Mouse (Mus musculus): ENCODE results near the gene Fxyd1. TPM values are rescaled to one million over a fixed set of nuclear protein-coding genes. Genes with fewer than 3 reads are reported as not detected.

Gene Fxyd1
- polyA plus RNA-seq, 1 experiment: 10.3 TPM

DNA sequence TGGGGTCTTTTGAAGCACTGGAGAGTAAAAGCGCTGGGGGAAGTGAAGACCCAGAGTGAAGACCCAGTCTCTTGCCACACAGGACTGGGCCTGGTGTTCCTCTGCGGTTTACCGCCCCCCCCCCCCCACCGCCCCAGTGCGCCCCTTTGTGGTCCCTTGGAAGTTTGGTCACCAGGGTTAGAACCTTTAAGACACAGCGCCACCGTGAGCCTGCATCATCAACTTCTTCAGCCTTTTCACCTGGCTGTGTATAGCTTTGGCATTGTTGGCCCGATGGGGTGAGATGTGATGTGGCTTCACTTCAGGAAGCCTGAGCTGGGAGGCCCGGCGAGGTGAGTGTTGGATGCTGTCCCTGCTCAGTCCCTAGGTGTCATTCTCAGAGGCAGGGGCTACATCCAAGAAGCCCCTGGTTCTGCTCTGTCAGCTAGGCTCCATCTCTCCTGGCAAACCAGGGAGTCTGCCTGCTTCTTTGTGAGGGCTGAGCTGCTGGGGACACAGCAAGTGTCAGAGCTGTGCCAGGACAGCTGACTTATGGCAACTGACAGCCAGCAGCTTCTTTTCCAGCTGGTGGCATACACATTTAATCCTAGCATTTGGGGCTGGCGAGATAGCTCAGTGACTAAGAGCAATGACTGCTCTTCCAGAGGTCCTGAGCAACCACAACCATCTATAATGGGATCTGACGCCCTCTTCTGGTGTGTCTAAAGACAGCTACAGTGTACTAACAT, 37.9 kb upstream of the Fxyd1 start:
- no peak for TF ChIP-seq POLR2A (IDR thresholded peaks at IDR 0.05; ENCODE audit: low read depth, low read length)
- TF ChIP-seq CTCF (IDR thresholded peaks at IDR 0.05; ENCODE audit: borderline replicate concordance, insufficient read depth, low read length): no peak
- H3K27ac ChIP-seq (ENCODE audit: insufficient read depth, low read length): no peak overlapping the region
- no peaks in the 10 kb centered on the region for H3K4me1 ChIP-seq (ENCODE audit: control insufficient read depth, insufficient read depth, low read length)
- no peak overlapping the region for H3K4me3 ChIP-seq (ENCODE audit: insufficient read depth, low read length)

DNA sequence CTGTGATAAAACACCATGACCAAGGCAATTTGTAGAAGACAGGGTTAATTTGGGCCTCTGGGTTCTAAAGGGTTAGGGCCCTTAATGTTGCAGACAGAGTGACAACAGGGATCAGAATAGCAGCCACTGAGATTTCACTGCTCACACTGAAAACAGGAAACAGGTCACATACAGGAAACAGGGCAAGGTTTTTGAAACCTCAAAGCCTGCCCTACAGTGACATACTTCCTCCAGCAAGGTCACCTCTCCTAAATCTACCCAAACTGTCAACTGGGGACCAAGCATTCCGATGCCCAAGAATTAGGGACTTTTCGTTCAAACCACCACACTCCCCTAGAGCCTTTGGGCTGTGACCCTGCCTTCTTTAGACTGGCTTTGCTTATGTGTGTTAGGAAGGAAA, 32.7 kb upstream of the Fxyd1 start:
- Histone ChIP-seq H3K4me1 (ENCODE audit: control insufficient read depth, insufficient read depth, low read length) (no peaks in the 10 kb centered on the region), H3K27ac (ENCODE audit: insufficient read depth, low read length) (no peak overlapping the region), H3K4me3 (ENCODE audit: insufficient read depth, low read length) (no peak overlapping the region)
- no peak for TF ChIP-seq POLR2A (IDR thresholded peaks at IDR 0.05; ENCODE audit: low read depth, low read length)
- no peak for TF ChIP-seq CTCF (IDR thresholded peaks at IDR 0.05; ENCODE audit: borderline replicate concordance, insufficient read depth, low read length)

DNA sequence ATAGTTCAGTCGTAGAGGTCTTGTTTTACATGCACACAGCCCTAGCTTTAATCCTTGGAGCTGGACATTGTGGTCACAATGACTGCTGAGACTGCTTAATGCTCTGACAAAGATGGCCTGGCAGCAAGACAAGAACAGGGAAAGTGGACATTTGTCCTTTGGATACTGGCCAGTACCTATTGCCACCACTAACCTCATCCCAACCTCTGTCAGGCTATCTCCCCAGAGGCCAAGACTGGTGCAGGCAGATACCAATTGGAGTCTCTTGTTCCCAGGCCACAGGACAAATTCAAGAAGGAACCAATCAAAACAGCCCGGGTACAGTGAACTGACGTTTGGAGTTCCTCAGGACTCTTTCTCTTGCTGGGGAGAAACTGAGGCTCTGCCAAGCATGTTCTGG, 31.2 kb upstream of the Fxyd1 start:
- TF ChIP-seq CTCF (IDR thresholded peaks at IDR 0.05; ENCODE audit: borderline replicate concordance, insufficient read depth, low read length): no peak
- Histone ChIP-seq H3K4me3 (ENCODE audit: insufficient read depth, low read length) (no peak overlapping the region), H3K27ac (ENCODE audit: insufficient read depth, low read length) (no peak overlapping the region), H3K4me1 (ENCODE audit: control insufficient read depth, insufficient read depth, low read length) (no peaks in the 10 kb centered on the region)

DNA sequence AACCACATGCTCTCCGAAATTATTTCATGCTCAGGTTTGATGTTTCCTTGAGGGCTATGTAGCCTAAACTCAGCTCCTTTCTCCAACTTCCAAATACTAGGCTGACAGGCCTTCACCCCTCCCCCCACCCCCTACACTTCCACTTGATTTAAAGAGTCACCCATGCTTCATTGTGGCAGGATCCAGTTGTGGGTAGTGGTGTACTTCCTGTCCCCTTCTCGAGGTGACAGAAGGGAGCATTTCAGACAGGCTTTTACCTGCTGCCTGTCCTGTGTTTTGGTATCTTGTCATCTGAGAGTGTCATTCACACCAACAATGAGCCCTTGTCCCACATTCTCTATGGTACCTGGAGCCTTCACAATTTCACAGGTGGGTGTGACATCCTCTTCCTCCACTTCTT, 30.3 kb upstream of the Fxyd1 start:
- no peak overlapping the region for H3K27ac ChIP-seq (ENCODE audit: insufficient read depth, low read length)
- no peak for TF ChIP-seq POLR2A (IDR thresholded peaks at IDR 0.05; ENCODE audit: low read depth, low read length)
- TF ChIP-seq CTCF (IDR thresholded peaks at IDR 0.05; ENCODE audit: borderline replicate concordance, insufficient read depth, low read length): no peak
- H3K4me1 ChIP-seq (ENCODE audit: control insufficient read depth, insufficient read depth, low read length): no peaks in the 10 kb centered on the region
- no peak overlapping the region for H3K4me3 ChIP-seq (ENCODE audit: insufficient read depth, low read length)

DNA sequence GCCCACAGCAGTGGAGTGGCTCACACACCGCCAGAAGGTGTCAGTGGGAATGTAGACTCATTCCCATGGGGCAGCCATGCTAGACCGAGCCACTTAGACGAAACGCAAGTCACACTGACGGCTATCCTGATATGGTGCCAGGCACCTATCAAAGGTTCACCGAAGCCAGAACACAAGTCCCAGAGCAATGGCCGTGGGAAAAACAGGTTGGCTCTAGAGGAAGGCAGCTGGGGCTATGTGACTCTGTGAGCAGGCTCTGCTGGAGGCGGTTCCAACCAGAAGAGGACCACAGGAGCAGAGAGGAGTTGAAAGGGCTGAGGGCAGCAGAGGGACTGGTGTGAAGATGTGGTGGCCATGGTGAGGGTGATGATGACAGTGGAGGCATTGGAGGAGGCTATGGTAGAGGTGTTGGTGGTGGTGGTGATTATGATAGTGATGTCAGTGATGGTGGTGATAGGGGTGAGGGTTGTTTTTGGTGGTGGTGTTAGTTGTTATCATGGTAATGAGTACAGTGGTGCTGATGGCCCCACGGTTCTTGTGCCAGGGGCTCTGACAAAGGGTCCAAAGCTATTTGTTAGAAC, 29.3 kb upstream of the Fxyd1 start:
- Histone ChIP-seq H3K27ac (ENCODE audit: insufficient read depth, low read length) (no peak overlapping the region), H3K4me3 (ENCODE audit: insufficient read depth, low read length) (no peak overlapping the region), H3K4me1 (ENCODE audit: control insufficient read depth, insufficient read depth, low read length) (no peaks in the 10 kb centered on the region)
- TF ChIP-seq CTCF (IDR thresholded peaks at IDR 0.05; ENCODE audit: borderline replicate concordance, insufficient read depth, low read length) (no peak), POLR2A (IDR thresholded peaks at IDR 0.05; ENCODE audit: low read depth, low read length) (no peak)

DNA sequence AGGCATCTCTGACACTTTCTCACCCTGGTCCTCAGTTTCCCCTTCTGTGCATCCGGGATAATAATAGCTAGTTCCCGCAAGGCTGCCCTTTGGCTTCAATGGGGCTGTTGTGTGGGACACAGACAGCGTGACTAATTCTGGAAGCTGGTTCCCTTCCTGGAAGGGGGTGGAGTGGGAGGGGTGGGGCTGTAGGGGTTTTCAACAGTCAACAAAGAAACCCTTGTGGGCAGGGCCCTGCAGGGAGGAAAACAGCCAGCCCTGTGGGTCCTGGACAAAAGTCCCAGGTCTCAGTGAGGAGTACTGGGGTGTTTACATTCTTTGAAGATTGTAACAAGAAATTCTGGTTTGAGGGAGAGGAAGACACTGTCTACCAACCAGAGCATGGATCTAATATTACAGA, 28.2 kb upstream of the Fxyd1 start:
- Histone ChIP-seq H3K4me1 (ENCODE audit: control insufficient read depth, insufficient read depth, low read length) (no peaks in the 10 kb centered on the region), H3K4me3 (ENCODE audit: insufficient read depth, low read length) (no peak overlapping the region), H3K27ac (ENCODE audit: insufficient read depth, low read length) (no peak overlapping the region)
- TF ChIP-seq POLR2A (IDR thresholded peaks at IDR 0.05; ENCODE audit: low read depth, low read length) (no peak), CTCF (IDR thresholded peaks at IDR 0.05; ENCODE audit: borderline replicate concordance, insufficient read depth, low read length) (no peak)

DNA sequence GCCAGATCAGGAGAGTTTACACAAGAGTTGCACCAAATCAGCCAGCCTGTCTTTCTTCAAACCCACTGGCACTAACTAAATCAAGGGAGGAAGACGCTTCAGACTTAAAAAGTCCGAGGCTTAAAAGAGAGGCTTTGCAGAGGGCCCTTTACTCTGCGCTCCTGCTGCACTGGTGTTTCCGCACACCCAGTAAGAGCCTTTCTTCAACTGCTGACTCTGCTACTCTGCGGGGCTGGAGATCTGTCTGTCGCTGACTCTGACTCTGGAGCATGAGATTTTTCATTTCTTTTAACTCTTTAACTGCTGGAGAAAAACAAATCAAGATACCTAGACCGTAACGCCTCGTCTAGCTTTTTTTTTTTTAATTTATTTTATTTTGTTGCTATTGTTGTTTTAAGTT, 27.1 kb upstream of the Fxyd1 start:
- Histone ChIP-seq H3K27ac (ENCODE audit: insufficient read depth, low read length) (no peak overlapping the region), H3K4me1 (ENCODE audit: control insufficient read depth, insufficient read depth, low read length) (no peaks in the 10 kb centered on the region), H3K4me3 (ENCODE audit: insufficient read depth, low read length) (no peak overlapping the region)
- TF ChIP-seq CTCF (IDR thresholded peaks at IDR 0.05; ENCODE audit: borderline replicate concordance, insufficient read depth, low read length) (no peak), POLR2A (IDR thresholded peaks at IDR 0.05; ENCODE audit: low read depth, low read length) (no peak)

DNA sequence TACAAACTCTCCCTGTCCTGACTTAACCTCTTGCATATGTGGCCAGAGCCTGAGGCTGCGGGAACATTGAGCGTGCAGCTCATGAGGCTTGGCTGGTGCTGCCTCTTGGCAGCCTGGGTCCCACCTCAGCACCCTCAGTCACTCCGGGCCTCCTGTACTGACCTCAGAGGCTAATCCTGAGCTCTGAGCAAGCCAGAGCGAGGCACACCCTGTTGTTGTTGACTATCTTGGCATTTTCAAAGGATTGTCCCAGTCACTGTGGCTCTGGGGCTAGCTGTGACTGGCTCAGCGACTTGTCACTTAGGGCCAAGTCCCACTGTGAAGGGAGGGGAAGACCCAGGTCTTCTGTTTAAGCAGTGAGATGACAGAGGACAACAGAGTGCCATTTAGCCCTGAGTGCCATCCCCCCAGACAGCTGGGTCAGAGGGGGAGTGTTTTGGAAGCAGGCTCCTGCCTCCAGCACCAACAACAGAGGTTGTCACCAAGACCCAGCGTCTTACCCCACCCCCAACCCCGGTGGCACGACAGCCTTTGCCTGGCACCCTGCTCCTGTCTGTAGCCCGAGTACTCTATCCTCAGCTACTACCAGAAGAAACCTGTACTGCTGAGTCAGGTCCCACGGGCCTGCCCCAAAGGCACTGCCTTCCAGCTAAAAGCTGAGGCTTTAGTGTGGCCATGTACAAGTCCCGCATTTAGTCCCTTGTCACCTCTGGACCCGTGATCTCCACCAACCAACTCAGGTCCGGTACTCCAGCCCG, 26.0 kb upstream of the Fxyd1 start:
- no peaks in the 10 kb centered on the region for H3K4me1 ChIP-seq (ENCODE audit: control insufficient read depth, insufficient read depth, low read length)
- no peak overlapping the region for H3K27ac ChIP-seq (ENCODE audit: insufficient read depth, low read length)
- TF ChIP-seq CTCF (IDR thresholded peaks at IDR 0.05; ENCODE audit: borderline replicate concordance, insufficient read depth, low read length) (no peak), POLR2A (IDR thresholded peaks at IDR 0.05; ENCODE audit: low read depth, low read length) (no peak)
- no peak overlapping the region for H3K4me3 ChIP-seq (ENCODE audit: insufficient read depth, low read length)

DNA sequence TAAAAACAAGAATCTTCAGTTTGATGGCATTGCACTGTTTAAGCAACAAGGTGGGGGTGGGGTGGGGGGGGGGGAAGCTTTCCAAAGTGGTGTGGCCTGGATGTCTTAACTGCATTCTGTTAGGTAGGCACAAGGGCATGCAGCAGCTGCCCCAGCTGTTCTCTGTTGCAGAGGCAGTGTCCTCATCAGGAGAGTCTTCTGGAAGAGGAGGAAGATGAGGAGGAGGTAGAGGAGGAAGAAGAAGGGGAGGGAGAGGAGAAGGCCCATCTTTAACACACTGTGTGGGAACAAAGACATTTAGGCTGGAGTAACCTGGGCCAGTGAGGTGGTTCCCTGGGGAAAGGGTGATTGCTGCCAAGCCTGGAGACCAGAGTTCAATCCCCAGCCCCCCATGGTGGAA, 25.1 kb upstream of the Fxyd1 start:
- TF ChIP-seq POLR2A (IDR thresholded peaks at IDR 0.05; ENCODE audit: low read depth, low read length) (no peak), CTCF (IDR thresholded peaks at IDR 0.05; ENCODE audit: borderline replicate concordance, insufficient read depth, low read length) (no peak)
- Histone ChIP-seq H3K4me3 (ENCODE audit: insufficient read depth, low read length) (no peak overlapping the region), H3K27ac (ENCODE audit: insufficient read depth, low read length) (no peak overlapping the region), H3K4me1 (ENCODE audit: control insufficient read depth, insufficient read depth, low read length) (no peaks in the 10 kb centered on the region)

DNA sequence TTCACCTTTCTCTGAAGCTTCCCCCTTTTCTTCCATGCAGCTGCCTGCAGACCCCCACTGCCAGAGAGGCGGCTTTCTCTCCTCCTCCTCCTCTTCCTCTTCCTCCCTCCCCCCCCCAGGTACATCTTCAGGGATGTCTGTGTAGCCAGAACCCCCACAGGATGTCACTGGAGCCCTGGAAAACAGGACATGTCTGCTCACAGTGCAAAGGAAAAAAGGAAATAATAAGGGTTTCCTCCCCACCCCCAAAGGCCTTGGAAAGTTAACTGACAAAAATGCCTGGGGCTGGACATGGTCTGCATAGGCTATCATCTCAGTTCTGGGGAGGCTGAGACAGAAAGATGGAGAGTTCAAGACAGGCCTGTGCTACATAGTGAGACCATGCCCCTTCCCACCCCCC, 24.1 kb upstream of the Fxyd1 start:
- no peak overlapping the region for H3K4me3 ChIP-seq (ENCODE audit: insufficient read depth, low read length)
- TF ChIP-seq CTCF (IDR thresholded peaks at IDR 0.05; ENCODE audit: borderline replicate concordance, insufficient read depth, low read length) (no peak), POLR2A (IDR thresholded peaks at IDR 0.05; ENCODE audit: low read depth, low read length) (no peak)
- no peak overlapping the region for H3K27ac ChIP-seq (ENCODE audit: insufficient read depth, low read length)
- no peaks in the 10 kb centered on the region for H3K4me1 ChIP-seq (ENCODE audit: control insufficient read depth, insufficient read depth, low read length)

Measured in embryonic fibroblast, embryonic 13.5 days (primary cell).